Mouse (Mus musculus) natural killer cell, adult 2 months (primary cell): ENCODE measurements around the gene Fancb.

Source experiments
- DNase-seq, 2 experiments: peaks; one replicate each; pipeline ENCODE4 v3.0.0; 2022; ENCODE audit warnings: low spot score in 2 of 2

Gene Fancb

DNA sequence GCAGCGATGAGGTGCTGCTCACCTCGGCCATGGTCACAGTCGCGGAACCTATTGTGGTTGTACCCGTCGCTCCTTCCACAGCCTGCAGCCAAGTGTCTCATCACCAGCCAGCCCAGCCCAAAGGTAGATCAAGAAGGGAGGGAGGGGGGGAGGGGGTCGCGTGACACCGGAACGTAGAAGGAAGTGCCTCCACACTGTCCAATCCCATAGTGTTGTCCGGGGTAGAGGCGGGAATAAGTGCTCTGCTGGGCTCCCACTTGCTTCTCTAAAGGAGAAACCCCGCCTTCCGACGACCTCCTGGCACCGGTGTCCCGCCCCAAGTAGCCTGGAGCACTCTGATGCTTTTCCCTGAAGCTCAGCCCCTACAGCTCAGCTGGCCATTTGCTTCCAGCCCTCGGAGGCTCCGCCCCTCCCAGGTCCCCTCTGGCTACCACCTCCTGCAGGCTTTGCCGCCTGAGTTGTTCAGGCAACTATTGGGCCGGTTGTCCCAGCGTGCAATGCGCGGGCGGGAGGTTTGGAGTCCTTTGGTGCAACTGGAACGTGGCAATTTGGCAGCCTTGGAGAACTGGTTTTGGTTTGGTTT is at the start of gene Fancb, which contains the start of gene Mospd2:
TSS of gene Fancb (plus strand) at position 400 of the 583 bp plus-strand sequence.
TSS of gene Mospd2 (minus strand) at position 183 of the 583 bp plus-strand sequence.
- peak; percentile 76 to 82 for DNase-seq

DNA sequence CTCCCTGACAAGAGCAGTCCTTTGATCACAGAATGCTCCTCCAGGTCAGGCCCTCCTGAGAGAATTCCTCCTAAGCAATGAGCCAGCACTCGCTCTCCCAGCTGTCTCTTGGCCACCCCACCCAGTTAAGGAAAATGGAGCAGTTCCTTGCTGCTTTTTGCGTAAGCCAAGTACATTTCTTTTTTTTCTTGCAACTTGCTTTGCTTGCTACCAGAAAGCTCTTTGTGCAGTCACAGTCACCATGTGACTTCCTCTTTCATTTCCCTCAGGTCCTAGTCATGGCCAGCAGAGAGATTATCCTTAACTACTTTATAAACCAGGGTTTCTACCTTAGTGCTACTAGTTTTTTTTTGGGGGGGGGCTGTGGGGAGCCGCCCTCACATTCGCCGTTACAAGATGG is 38.9 kb upstream of the Fancb start:
- no peak for DNase-seq

DNA sequence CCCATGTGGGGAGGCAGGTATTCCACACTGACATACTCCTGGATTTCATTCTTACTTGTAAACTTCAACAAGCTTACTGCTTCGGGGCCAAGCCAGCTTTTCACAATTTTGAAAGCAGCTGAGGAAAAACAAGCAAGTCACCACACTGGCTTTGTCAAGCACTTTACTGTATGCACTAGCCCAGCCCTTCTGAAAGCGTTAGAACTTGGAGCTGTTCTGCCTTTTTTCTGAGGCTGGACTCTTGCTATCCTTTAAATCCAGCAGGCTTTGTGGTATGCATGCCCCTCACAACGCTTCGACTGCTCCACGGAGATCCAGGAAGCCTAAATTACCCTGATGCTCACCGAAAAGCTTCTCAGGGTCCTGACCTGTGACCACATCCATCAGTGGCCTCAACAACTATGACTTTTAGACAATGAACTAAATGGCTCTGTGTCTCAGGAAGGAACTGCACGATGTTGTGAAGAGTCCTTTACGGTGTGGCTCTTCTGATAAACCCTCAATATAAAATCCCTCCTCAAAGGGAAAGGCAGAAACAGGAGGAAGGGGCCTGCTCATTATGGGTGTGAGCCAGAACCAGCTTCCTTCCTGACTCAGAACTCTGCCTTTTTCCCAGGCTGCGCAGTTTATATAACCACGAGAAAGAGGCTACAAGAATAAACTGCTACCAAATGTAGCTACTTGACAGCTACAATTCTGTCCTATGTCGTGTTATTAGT is 28.4 kb upstream of the Fancb start:
- DNase-seq = no peak

DNA sequence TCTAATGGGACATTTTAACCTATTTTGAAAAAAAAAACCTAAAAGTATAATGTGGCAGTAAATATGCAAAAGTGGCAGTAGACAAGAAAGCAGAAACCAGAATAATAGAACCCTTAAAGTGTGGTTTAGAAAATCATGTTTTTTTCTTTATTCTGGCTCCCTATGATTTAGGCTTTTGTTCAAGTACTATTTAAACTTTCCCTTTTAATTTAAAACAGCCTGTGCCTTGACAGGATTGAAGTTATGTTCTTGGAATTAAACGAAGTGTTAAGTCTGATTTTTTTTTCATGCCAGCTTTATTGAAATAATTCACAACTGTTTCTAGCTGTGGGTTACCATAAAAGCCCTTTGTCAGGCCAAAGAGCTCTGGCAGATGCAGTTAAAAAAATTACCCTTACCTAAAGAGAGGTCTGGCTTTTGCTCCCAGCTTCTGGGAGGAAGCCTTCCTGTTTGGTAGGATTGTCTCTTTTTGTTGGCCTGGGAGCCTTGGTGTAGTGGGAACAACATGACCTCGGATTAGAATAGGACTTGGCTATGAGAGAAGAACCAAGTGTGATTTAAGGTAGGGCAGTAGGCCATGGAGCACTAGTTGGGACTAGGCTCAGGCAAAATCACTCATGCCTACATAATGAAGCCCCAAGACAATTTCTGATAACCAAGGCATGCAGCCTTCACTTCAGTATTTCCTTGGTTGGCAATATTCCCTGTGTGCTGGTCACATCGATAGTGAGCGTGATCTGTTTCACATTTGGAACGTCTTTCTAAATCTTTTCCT is 27.6 kb upstream of the Fancb start:
- DNase-seq = no peak

DNA sequence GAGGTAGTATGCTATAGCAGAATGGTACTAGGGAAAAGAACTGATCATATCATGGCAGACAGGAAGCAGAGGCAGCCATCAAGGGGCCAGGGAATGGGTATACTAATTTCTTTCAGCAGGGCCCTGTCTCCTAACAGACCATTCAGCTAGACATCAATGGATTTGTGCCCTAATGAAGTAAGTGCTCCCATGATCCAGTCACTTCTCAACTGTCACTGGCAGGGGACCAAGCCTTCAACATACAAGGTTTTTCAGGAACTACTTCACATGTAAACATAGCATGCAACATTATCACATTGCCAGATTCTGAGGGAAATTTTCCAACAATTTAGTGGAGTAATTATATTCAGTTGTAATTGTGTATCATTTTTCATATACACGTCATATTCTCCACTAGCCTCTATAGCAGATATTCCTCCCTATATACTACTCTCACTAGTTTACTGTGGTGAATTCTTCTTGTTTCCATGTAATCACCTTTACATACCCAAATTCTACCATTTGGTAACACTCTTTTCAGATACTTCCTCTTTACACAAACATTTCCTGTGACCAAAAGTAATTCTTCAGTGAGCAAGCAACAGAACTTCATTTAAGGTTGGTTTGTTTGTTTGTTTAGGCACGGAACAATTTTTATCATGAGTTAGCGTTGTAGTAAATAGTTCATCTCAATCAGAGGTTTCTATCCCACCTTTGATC is 14.5 kb upstream of the Fancb start:
- DNase-seq = no peak

DNA sequence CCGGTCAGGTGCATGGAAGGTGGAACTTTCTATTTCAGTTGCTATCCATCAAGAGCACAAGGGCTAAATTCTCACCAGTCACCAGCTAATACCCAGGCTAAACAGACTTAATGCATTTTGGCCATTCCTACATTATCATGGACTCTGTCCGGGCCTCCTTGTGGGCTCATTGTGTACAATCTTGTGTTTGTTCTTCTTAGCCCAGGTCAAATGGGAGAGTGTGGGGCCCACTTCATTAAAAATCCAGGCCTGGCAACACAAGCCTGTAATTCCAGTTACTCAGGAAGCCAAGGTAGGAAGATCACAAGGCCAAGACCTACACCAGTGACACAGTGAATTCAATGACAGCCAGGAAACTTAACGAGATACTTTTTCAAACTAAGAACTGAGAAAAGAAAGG is 9.2 kb upstream of the Fancb start:
- no peak for DNase-seq

DNA sequence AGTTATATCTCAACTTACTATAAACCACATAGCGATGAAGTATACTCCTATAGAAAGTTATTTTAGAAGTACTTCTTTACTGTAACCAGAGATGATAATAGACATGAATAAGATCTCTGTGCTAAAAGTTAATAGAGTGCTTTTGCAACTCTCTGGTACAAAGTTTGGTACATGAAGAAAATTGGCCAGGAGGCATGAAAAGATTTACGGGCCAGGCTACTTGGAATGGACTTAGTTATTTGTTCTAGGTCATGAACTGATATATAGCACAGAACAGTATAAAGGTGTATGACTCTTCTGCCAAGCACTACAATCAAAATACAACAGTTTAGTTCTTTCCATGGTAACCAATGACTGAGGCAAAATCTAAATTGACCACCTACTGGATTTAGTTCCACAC is 1.5 kb upstream of the Fancb start:
- no peak for DNase-seq

DNA sequence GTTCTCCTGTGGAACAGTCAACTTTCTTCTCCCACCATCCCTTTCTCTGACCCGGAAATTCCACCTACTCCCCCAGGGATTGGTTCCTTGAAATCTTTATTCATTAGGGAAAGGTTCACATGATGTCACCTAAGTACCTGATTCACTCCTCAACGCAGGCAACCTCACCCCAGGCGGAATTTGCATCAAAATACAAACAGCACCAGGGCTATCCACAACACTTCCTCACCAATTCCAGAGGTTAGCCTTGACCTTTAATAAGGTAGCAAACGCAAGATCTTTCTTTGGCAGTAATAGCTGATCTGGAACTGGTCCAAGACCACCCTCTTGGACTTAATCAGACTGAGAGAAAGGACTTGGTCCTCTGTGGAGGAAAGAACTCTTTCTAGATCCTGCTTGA is 22.7 kb downstream of the Fancb start:
- no peak for DNase-seq

DNA sequence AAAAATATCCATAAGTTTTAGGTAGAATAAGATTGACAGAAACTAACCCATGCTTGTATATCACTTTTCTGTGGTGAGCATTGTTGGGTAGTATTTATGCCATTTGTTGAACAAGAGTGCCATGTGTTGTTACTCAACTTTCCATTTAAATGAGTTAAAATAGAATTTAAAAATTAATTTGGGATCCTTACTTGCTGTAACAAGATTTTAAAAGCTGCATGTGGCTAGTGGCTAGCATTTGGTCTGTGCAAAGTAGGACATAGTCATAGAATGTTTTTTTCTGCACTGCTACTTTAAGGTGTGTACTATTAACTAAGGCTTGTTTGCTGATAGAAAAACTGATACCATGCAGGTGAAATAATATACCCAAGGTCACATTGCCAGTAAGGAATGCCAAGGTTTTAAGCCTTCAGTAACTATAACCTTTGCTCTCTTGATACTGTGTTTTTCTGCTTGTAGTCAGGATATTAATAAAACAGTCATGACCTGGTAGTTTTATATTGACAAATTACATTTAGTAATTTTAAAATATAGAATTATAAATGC is 24.5 kb downstream of the Fancb start, which contains the start of gene Gm17604:
TSS of gene Gm17604 (minus strand) at position 51 of the 546 bp plus-strand sequence.
- no peak for DNase-seq
